Mouse (Mus musculus) liver, embryonic 14.5 days (tissue): ENCODE measurements around the gene Ccdc159.

Experiments used
- CTCF ChIP-seq: IDR thresholded peaks from 2 replicates; pipeline ENCODE4 v1.5.1; 2016; ENCODE audit warnings: antibody characterized with exemption, low read depth, control low read depth
- EP300 ChIP-seq: IDR thresholded peaks from 2 replicates; pipeline ENCODE4 v1.6.1; 2016; ENCODE audit warnings: antibody characterized with exemption, low read depth

DNA sequence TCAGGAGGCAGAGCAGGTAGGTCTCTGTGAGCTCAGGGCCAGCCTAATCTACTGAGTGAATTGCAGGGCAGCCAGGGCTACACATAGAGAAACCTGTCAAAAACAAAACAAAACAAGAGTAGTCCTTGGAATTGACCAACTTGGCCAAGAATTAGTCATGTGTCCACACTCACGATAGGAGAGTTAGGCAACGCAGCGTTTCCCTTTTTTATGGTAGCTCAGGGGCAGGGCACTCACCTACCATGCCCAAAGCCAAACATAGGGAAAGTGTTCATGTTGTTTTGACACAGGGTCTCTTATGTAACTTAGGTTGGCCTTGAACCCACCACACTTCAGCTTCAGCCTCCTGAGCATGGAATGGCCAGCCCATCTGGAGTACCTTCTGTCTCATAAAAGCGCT lies 42.0 kb downstream of the Ccdc159 start:
- no peak for TF ChIP-seq CTCF
- no peak for TF ChIP-seq EP300
